Mouse (Mus musculus): ENCODE results near the gene Epha3. TPM values are rescaled to one million over a fixed set of nuclear protein-coding genes. Genes with fewer than 3 reads are reported as not detected.
A peak's percentile ranks its signal among the peaks of the same experiment; 100 is the strongest.

Epha3 gene
- polyA plus RNA-seq (2015; fragmentation: Nextera tagmentation; extraction: Ambion mirVana), result 5.9 and 6.4 TPM in 2 replicates

DNA sequence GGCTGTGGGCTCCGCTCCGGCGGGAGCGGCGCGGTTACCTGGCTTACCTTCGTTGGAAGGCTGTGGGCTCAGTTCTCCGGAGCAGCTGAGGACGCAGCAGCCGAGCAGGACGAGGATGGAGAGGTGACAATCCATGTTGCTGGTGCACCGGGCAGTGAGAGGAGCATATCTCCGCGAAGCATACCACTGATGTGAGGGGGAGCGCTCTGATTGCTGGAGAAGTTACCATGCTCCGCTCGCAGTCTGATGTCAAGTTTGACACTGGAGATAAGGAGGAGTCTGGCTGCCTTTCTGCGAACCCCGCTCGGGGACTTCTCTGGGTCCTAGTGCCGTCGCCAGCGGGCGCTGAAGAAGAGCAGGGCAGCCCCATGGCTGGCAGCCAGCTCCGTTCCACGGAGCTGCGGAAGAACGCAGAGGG lies at the start of gene Epha3:
TSS of gene Epha3 (minus strand) at position 263 of the 418 bp plus-strand sequence.
- TF ChIP-seq EP300 (optimal IDR thresholded peaks at IDR 0.05), result no peak
- TF ChIP-seq CTCF (IDR thresholded peaks at IDR 0.05; ENCODE audit: low read depth), result peak; percentile 9; the same call in 1 of the 2 replicates
- Histone ChIP-seq H3K4me2 (replicated peaks; ENCODE audit: low read depth) (peak within 1 kb of the TSS; percentile 85), H3K4me3 (ENCODE audit: low read depth, low read length) (peak within 1 kb of the TSS; percentile 62), H3K9me3 (ENCODE audit: control insufficient read depth, low read length) (no peaks in the 10 kb centered on the region), H3K27me3 (ENCODE audit: control insufficient read depth, insufficient read depth, low read length) (no peaks in the 10 kb centered on the region), H3K9ac (ENCODE audit: low read length) (peak within 1 kb of the TSS; percentile 47), H3K4me1 (replicated peaks; ENCODE audit: control insufficient read depth, insufficient read depth) (no peaks in the 10 kb centered on the region; the same call in 1 of the 2 replicates), H3K36me3 (ENCODE audit: control insufficient read depth, insufficient read depth, low read length) (no peaks in the 10 kb centered on the region), H3K27ac (replicated peaks) (no peak within 1 kb of the TSS)
- DNase-seq (ENCODE audit: low spot score) (peak; percentile 51), ATAC-seq (ENCODE audit: low FRiP score, low TSS enrichment) (peak; percentile 15; the same call in 1 of the 2 replicates)
- under 1% methylated on average over 28 of the region's 28 CpGs for WGBS

DNA sequence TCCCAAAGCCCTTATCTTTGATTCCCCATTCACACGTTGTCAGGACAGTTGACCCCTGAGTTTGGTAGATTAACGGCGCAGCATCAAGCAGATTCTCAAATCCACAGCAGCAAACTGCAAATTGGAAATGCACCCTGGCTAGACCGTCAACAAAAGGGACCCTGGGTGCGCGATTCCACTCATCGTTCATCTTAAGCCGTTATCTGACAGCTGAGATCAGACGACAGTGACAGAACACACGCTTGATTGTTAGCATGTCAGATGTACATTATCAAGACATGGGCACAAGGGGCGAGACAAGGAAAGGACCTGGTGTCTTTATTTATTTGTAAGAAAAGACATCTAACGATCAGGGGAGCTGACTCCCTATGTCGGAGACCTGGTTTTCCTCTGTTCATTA lies 39.5 kb upstream of the Epha3 start:
- ATAC-seq (ENCODE audit: low FRiP score, low TSS enrichment) (no peak), DNase-seq (ENCODE audit: low spot score) (no peak)
- no peak overlapping the region for H3K4me2 ChIP-seq (replicated peaks; ENCODE audit: low read depth)
- WGBS, result 29% methylated on average over 13 of the region's 13 CpGs
- H3K4me1 ChIP-seq (replicated peaks; ENCODE audit: control insufficient read depth, insufficient read depth), result no peaks in the 10 kb centered on the region
- H3K36me3 ChIP-seq (ENCODE audit: control insufficient read depth, insufficient read depth, low read length), result no peaks in the 10 kb centered on the region
- no peak overlapping the region for H3K9ac ChIP-seq (ENCODE audit: low read length)
- no peak overlapping the region for H3K4me3 ChIP-seq (ENCODE audit: low read depth, low read length)
- no peak overlapping the region for H3K27ac ChIP-seq (replicated peaks)
- no peaks in the 10 kb centered on the region for H3K9me3 ChIP-seq (ENCODE audit: control insufficient read depth, low read length)
- no peak for TF ChIP-seq CTCF (IDR thresholded peaks at IDR 0.05; ENCODE audit: low read depth)
- TF ChIP-seq EP300 (optimal IDR thresholded peaks at IDR 0.05), result no peak
- H3K27me3 ChIP-seq (ENCODE audit: control insufficient read depth, insufficient read depth, low read length), result no peaks in the 10 kb centered on the region

DNA sequence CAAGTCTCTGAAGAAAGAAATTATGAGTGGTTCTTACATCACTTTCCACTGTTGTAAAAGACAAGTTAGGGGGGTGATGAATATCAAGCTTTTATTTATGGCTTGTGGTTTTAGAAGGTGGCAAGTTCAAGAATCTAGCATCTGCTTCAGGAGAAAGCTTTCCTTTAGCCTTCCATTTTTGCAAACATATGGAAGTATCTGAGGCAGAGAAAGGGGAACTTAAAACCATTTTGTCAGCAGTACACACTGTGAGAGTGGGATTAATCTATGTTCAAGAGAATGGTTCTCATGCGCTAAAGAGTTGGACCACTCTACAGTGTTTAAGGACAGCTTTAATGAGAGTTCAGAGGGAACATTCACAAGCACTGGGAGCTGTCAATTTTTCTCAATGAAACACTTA lies 17.2 kb upstream of the Epha3 start:
- Histone ChIP-seq H3K27me3 (ENCODE audit: control insufficient read depth, insufficient read depth, low read length) (no peaks in the 10 kb centered on the region), H3K27ac (replicated peaks) (no peak overlapping the region), H3K4me2 (replicated peaks; ENCODE audit: low read depth) (no peak overlapping the region), H3K9ac (ENCODE audit: low read length) (no peak overlapping the region), H3K4me3 (ENCODE audit: low read depth, low read length) (no peak overlapping the region), H3K9me3 (ENCODE audit: control insufficient read depth, low read length) (no peaks in the 10 kb centered on the region), H3K4me1 (replicated peaks; ENCODE audit: control insufficient read depth, insufficient read depth) (no peaks in the 10 kb centered on the region), H3K36me3 (ENCODE audit: control insufficient read depth, insufficient read depth, low read length) (no peaks in the 10 kb centered on the region)
- ATAC-seq (ENCODE audit: low FRiP score, low TSS enrichment), result no peak
- no peak for TF ChIP-seq EP300 (optimal IDR thresholded peaks at IDR 0.05)
- no peak for TF ChIP-seq CTCF (IDR thresholded peaks at IDR 0.05; ENCODE audit: low read depth)
- WGBS, result 88% methylated on average over 1 of the region's 1 CpGs
- DNase-seq (ENCODE audit: low spot score), result no peak

DNA sequence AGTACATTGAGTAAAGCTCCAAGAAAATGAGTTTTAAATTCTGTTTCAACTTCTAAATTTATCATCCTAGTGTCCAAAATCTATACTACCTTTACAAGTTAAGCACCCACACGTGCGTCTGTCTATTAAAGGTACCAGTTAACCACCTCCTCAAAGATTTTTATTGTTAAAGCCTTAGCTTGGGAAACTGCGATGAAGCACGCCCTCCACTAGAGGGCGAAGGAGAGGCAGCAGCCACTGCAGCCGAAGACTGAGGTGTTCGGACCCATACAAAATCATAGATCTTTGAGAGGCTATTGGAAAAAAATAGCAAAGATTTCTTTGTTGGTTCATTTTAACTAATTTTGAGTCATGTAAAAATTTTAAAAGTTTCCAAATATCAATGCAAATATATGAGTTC lies 8.3 kb upstream of the Epha3 start:
- ATAC-seq (ENCODE audit: low FRiP score, low TSS enrichment) (no peak), DNase-seq (ENCODE audit: low spot score) (peak; percentile 18)
- 9% methylated on average over 7 of the region's 7 CpGs for WGBS
- Histone ChIP-seq H3K4me1 (replicated peaks; ENCODE audit: control insufficient read depth, insufficient read depth) (no peaks in the 10 kb centered on the region), H3K4me2 (replicated peaks; ENCODE audit: low read depth) (no peak overlapping the region), H3K27me3 (ENCODE audit: control insufficient read depth, insufficient read depth, low read length) (no peaks in the 10 kb centered on the region), H3K4me3 (ENCODE audit: low read depth, low read length) (no peak overlapping the region), H3K9me3 (ENCODE audit: control insufficient read depth, low read length) (no peaks in the 10 kb centered on the region), H3K27ac (replicated peaks) (no peak overlapping the region), H3K36me3 (ENCODE audit: control insufficient read depth, insufficient read depth, low read length) (no peaks in the 10 kb centered on the region), H3K9ac (ENCODE audit: low read length) (no peak overlapping the region)
- peak; percentile 91 for TF ChIP-seq CTCF (IDR thresholded peaks at IDR 0.05; ENCODE audit: low read depth)
- no peak for TF ChIP-seq EP300 (optimal IDR thresholded peaks at IDR 0.05)

DNA sequence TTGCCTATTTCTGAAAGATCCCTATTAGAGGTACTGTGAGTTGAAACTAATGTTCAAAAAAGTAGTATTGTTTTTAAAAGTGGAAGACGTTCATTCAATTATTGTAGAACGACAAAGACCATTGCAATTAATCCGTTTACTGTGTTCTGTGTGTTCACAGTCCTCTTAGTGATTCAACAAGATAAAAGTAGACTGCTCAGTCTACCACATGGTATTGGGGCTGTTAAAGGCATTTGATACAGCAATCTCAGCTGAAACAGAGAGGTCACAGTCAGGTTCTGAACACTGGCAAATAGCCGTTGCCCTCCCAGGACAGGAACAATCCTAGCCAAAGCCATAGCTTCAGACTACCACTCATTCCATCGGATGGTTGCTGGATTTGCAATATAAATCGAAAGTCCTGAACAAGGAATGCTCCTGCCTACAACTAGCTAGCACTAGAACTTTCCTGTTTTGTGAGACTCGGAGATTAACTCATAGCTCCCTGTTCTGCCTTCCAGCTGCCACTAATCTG lies 545 bp upstream of the Epha3 start:
- H3K9ac ChIP-seq (ENCODE audit: low read length), result no peak overlapping the region
- DNase-seq (ENCODE audit: low spot score), result no peak

DNA sequence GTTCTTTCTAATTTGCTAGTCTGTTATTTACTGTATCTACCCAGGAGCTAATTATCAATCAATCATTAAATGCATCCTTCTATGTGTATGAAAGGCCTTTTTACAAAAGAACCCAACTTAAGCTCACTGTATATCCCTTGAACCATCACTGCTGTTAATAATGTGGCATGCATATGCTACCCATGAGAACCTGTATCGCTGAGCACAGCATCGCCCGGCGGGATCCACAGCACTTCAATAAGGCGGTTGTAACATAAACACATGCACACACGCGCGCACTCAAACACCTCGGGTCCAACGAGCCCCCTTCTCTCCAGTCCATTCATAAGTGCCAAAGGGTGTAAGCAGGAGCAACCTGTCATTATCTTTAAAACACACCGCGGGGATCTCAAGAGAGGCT lies 794 bp downstream of the Epha3 start:
- Histone ChIP-seq H3K4me3 (ENCODE audit: low read depth, low read length) (peak overlapping the region; percentile 62), H3K9me3 (ENCODE audit: control insufficient read depth, low read length) (no peaks in the 10 kb centered on the region), H3K4me2 (replicated peaks; ENCODE audit: low read depth) (peak overlapping the region; percentile 85), H3K27me3 (ENCODE audit: control insufficient read depth, insufficient read depth, low read length) (no peaks in the 10 kb centered on the region), H3K36me3 (ENCODE audit: control insufficient read depth, insufficient read depth, low read length) (no peaks in the 10 kb centered on the region), H3K4me1 (replicated peaks; ENCODE audit: control insufficient read depth, insufficient read depth) (no peaks in the 10 kb centered on the region; the same call in 1 of the 2 replicates), H3K27ac (replicated peaks) (no peak overlapping the region), H3K9ac (ENCODE audit: low read length) (no peak overlapping the region)
- WGBS, result 8% methylated on average over 12 of the region's 12 CpGs
- no peak for DNase-seq (ENCODE audit: low spot score)
- no peak for TF ChIP-seq EP300 (optimal IDR thresholded peaks at IDR 0.05)
- TF ChIP-seq CTCF (IDR thresholded peaks at IDR 0.05; ENCODE audit: low read depth), result no peak
- no peak for ATAC-seq (ENCODE audit: low FRiP score, low TSS enrichment)

More for the DNA sequence above, 545 bp upstream of the Epha3 start:
- no peak for ATAC-seq (ENCODE audit: low FRiP score, low TSS enrichment)
- Histone ChIP-seq H3K4me2 (replicated peaks; ENCODE audit: low read depth) (peak overlapping the region; percentile 85), H3K9me3 (ENCODE audit: control insufficient read depth, low read length) (no peaks in the 10 kb centered on the region), H3K27me3 (ENCODE audit: control insufficient read depth, insufficient read depth, low read length) (no peaks in the 10 kb centered on the region), H3K36me3 (ENCODE audit: control insufficient read depth, insufficient read depth, low read length) (no peaks in the 10 kb centered on the region), H3K4me1 (replicated peaks; ENCODE audit: control insufficient read depth, insufficient read depth) (no peaks in the 10 kb centered on the region; the same call in 1 of the 2 replicates), H3K27ac (replicated peaks) (no peak overlapping the region), H3K4me3 (ENCODE audit: low read depth, low read length) (peak overlapping the region; percentile 62)
- WGBS, result 32% methylated on average over 7 of the region's 7 CpGs
- TF ChIP-seq EP300 (optimal IDR thresholded peaks at IDR 0.05), result no peak

Data from stomach, postnatal 0 days (tissue).